Mouse (Mus musculus) midbrain, embryonic 14.5 days (tissue): ENCODE measurements around the gene Abl1. TPM values are rescaled to one million over a fixed set of nuclear protein-coding genes. Genes with fewer than 3 reads are reported as not detected.

ENCODE experiments used
- ATAC-seq: fragments of 200-750 bp; cut with Nextera tagmentation; 2 replicates; pipeline ENCODE4 v1.8.0; 2017; ENCODE audit warnings: moderate number of reproducible peaks, moderate library complexity; ENCODE audit not compliant: low FRiP score, low TSS enrichment
- DNase-seq: peaks from one replicate; pipeline ENCODE4 v3.0.0-alpha.2; 2015
- H3K27ac ChIP-seq: fragments of 300-500 bp; sonication (generic); replicated peaks from 2 replicates; pipeline ENCODE4 v1.5.1; 2014; ENCODE audit warnings: mild to moderate bottlenecking, low read depth, low read length, moderate library complexity
- H3K27me3 ChIP-seq: fragments of 300-500 bp; sonication (generic); 2 replicates; pipeline ENCODE4 v1.6.1; 2014; ENCODE audit warnings: low read length, control low read depth, mixed read lengths; ENCODE audit not compliant: control insufficient read depth, insufficient read depth
- H3K36me3 ChIP-seq: fragments of 300-500 bp; sonication (generic); 2 replicates; pipeline ENCODE4 v1.6.1; 2014; ENCODE audit warnings: low read length, control low read depth; ENCODE audit not compliant: control insufficient read depth, insufficient read depth
- H3K4me1 ChIP-seq: fragments of 300-500 bp; sonication (generic); 2 replicates; pipeline ENCODE4 v1.6.1; 2014; ENCODE audit warnings: mild to moderate bottlenecking, antibody characterized with exemption, low read length, control low read depth; ENCODE audit not compliant: control insufficient read depth, insufficient read depth
- H3K4me2 ChIP-seq: fragments of 300-500 bp; sonication (generic); 2 replicates; pipeline ENCODE4 v1.6.1; 2014; ENCODE audit warnings: mild to moderate bottlenecking, low read length, moderate library complexity
- H3K4me3 ChIP-seq: fragments of 300-500 bp; sonication (generic); replicated peaks from 2 replicates; pipeline ENCODE4 v1.5.1; 2014; ENCODE audit warnings: low read depth, low read length
- H3K9ac ChIP-seq: fragments of 300-500 bp; sonication (generic); replicated peaks from 2 replicates; pipeline ENCODE4 v1.6.1; 2014; ENCODE audit warnings: mild to moderate bottlenecking, low read length, moderate library complexity
- H3K9me3 ChIP-seq: fragments of 300-500 bp; sonication (generic); 2 replicates; pipeline ENCODE4 v1.6.1; 2016; ENCODE audit warnings: low read length, control low read depth, mixed read lengths; ENCODE audit not compliant: control insufficient read depth
- WGBS: fragments of 180-500 bp; shearing (Covaris S2); extraction: QIAGEN DNeasy Blood & Tissue Kit; methylation state at CpG from one replicate; pipeline ENCODE4 v1.1.7; 2014; 5-methylcytosine and 5-hydroxymethylcytosine counted together
- polyA plus RNA-seq: library from polyadenylated mRNA; unstranded; fragments of >200 nt; fragmentation: Nextera tagmentation; extraction: Ambion mirVana; gene quantifications from 2 replicates; pipeline ENCODE4 v1.2.1, GENCODE M21; 2014

The Abl1 gene
- polyA plus RNA-seq, 1 experiment from 2014 or later = 27.6 TPM

GRCm38 (mm10) chr2:31724730-31725490, 36.7 kb downstream of the Abl1 start:
- Histone ChIP-seq H3K4me1 (no peaks in the 10 kb centered on the region), H3K27me3 (no peaks in the 10 kb centered on the region), H3K9ac (no peak overlapping the region), H3K4me2 (no peak overlapping the region), H3K9me3 (no peaks in the 10 kb centered on the region), H3K36me3 (no peaks in the 10 kb centered on the region), H3K27ac (no peak overlapping the region), H3K4me3 (no peak overlapping the region)
- WGBS = 92% methylated on average over 7 of the region's 7 CpGs
- DNase-seq (no peak), ATAC-seq (no peak)

GRCm38 (mm10) chr2:31727576-31728277, 39.6 kb downstream of the Abl1 start:
- Histone ChIP-seq H3K4me1 (no peaks in the 10 kb centered on the region), H3K9ac (no peak overlapping the region), H3K4me3 (no peak overlapping the region), H3K36me3 (no peaks in the 10 kb centered on the region), H3K27ac (no peak overlapping the region), H3K27me3 (no peaks in the 10 kb centered on the region), H3K9me3 (no peaks in the 10 kb centered on the region), H3K4me2 (no peak overlapping the region)
- DNase-seq (no peak), ATAC-seq (no peak)
- whole genome bisulfite sequencing = 87% methylated on average over 9 of the region's 9 CpGs

- no peaks in the 10 kb centered on the region for H3K36me3 ChIP-seq
- H3K4me3 ChIP-seq = no peak overlapping the region
- no peak overlapping the region for H3K9ac ChIP-seq
- ATAC-seq = no peak
- no peak overlapping the region for H3K27ac ChIP-seq
- DNase-seq = no peak
- no peaks in the 10 kb centered on the region for H3K9me3 ChIP-seq
- H3K4me1 ChIP-seq = no peaks in the 10 kb centered on the region
- WGBS = 97% methylated on average over 5 of the region's 5 CpGs
- H3K4me2 ChIP-seq = no peak overlapping the region
- no peaks in the 10 kb centered on the region for H3K27me3 ChIP-seq
These were observed 42.5 kb downstream of the Abl1 start for GRCm38 (mm10) chr2:31730640-31731039.

- Histone ChIP-seq H3K9me3 (no peaks in the 10 kb centered on the region), H3K36me3 (no peaks in the 10 kb centered on the region), H3K9ac (no peak overlapping the region), H3K4me3 (no peak overlapping the region), H3K4me1 (no peaks in the 10 kb centered on the region), H3K27ac (no peak overlapping the region), H3K4me2 (no peak overlapping the region), H3K27me3 (no peaks in the 10 kb centered on the region)
- WGBS = 87% methylated on average over 3 of the region's 3 CpGs
- DNase-seq (no peak), ATAC-seq (no peak)
These were observed 44.3 kb downstream of the Abl1 start for GRCm38 (mm10) chr2:31732497-31732896.

- no peaks in the 10 kb centered on the region for H3K9me3 ChIP-seq
- no peaks in the 10 kb centered on the region for H3K27me3 ChIP-seq
- no peaks in the 10 kb centered on the region for H3K36me3 ChIP-seq
- no peak overlapping the region for H3K4me3 ChIP-seq
- no peak overlapping the region for H3K9ac ChIP-seq
- no peak overlapping the region for H3K4me2 ChIP-seq
- no peaks in the 10 kb centered on the region for H3K4me1 ChIP-seq
- no peak for ATAC-seq
- H3K27ac ChIP-seq = no peak overlapping the region
- DNase-seq = no peak
- 85% methylated on average over 5 of the region's 5 CpGs for WGBS
These were observed 45.4 kb downstream of the Abl1 start for GRCm38 (mm10) chr2:31733558-31733957.

- H3K4me3 ChIP-seq = no peak overlapping the region
- no peaks in the 10 kb centered on the region for H3K36me3 ChIP-seq
- no peaks in the 10 kb centered on the region for H3K27me3 ChIP-seq
- no peak for ATAC-seq
- no peaks in the 10 kb centered on the region for H3K4me1 ChIP-seq
- no peak for DNase-seq
- no peak overlapping the region for H3K27ac ChIP-seq
- 86% methylated on average over 3 of the region's 3 CpGs for WGBS
- H3K9ac ChIP-seq = no peak overlapping the region
- H3K4me2 ChIP-seq = no peak overlapping the region
- no peaks in the 10 kb centered on the region for H3K9me3 ChIP-seq
These were observed 50.9 kb downstream of the Abl1 start for GRCm38 (mm10) chr2:31739041-31739440.

GRCm38 (mm10) chr2:31741728-31742127, 53.6 kb downstream of the Abl1 start:
- H3K27ac ChIP-seq = no peak overlapping the region
- WGBS = 33% methylated on average over 1 of the region's 1 CpGs
- DNase-seq = no peak
- H3K4me2 ChIP-seq = no peak overlapping the region
- no peaks in the 10 kb centered on the region for H3K4me1 ChIP-seq
- no peaks in the 10 kb centered on the region for H3K36me3 ChIP-seq
- no peak overlapping the region for H3K9ac ChIP-seq
- H3K9me3 ChIP-seq = no peaks in the 10 kb centered on the region
- no peak overlapping the region for H3K4me3 ChIP-seq
- no peak for ATAC-seq
- H3K27me3 ChIP-seq = no peaks in the 10 kb centered on the region

GRCm38 (mm10) chr2:31742134-31742533, 54.0 kb downstream of the Abl1 start:
- no peak overlapping the region for H3K27ac ChIP-seq
- no peaks in the 10 kb centered on the region for H3K36me3 ChIP-seq
- H3K9ac ChIP-seq = no peak overlapping the region
- H3K4me3 ChIP-seq = no peak overlapping the region
- WGBS = 48% methylated on average over 7 of the region's 7 CpGs
- DNase-seq (no peak), ATAC-seq (no peak)
- no peaks in the 10 kb centered on the region for H3K4me1 ChIP-seq
- no peak overlapping the region for H3K4me2 ChIP-seq
- H3K27me3 ChIP-seq = no peaks in the 10 kb centered on the region
- no peaks in the 10 kb centered on the region for H3K9me3 ChIP-seq

GRCm38 (mm10) chr2:31745741-31746243, 57.6 kb downstream of the Abl1 start:
- no peaks in the 10 kb centered on the region for H3K4me1 ChIP-seq
- H3K27me3 ChIP-seq = no peaks in the 10 kb centered on the region
- DNase-seq = no peak
- no peak overlapping the region for H3K4me3 ChIP-seq
- no peaks in the 10 kb centered on the region for H3K9me3 ChIP-seq
- H3K27ac ChIP-seq = no peak overlapping the region
- no peaks in the 10 kb centered on the region for H3K36me3 ChIP-seq
- ATAC-seq = no peak
- H3K9ac ChIP-seq = no peak overlapping the region
- H3K4me2 ChIP-seq = no peak overlapping the region
